8 mouse cellular contexts compared by ENCODE assay signal in the genomic region with DNA sequence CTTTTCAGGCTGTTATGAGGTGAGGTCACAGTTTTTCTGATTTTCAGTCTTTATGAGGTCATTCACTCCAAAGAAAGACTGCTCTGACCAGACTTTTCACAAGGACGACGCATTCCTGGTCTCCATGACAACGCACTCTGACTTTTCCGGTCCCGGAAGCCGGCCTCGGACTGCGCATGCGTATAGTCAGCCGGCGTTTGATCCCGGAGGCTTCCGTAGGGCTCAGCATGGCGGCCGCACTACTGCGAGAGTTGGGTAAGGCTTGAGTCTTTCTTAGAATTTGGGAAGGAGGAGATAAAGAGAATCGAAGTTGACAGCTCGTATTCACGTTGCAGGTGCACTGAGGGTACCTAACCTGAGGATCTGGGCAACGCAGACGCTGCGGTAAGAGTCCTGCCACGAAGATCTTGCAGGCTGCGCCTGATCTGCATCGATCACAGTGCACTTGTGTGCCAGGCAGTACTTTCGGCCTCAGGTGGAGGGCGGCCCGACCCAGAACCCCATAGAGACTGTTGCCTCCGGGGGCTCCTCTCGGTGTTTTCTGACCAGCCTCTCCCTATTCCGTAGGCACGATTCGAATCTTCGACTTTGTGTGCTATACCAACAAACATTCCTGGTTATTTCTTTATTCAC. TPM values are rescaled to one million over a fixed set of nuclear protein-coding genes. Genes with fewer than 3 reads are reported as not detected.
DNase-seq lines count a peak whose midpoint lies in the region; ATAC-seq lines count a peak whose summit lies in the region.

A gene (plus strand): TSS at position 203 of the 633 bp plus-strand sequence.

- peak; percentile 96 to 99 for DNase-seq in adrenal gland, adult (ENCODE audit: inconsistent age in 2 of 2, low spot score in 1 of 2)
- peak; percentile 99 for DNase-seq in embryo, embryonic 10.5 days (ENCODE audit: low spot score)
- peak; percentile 95 for DNase-seq in gastrocnemius, postnatal 14 days
- DNase-seq in left cerebral cortex, postnatal 10 days (ENCODE audit: extremely low spot score in 1 of 2, low spot score in 2 of 2) = peak; percentile 96 to 98
- peak; percentile 94 for DNase-seq in right cerebral cortex, postnatal 25 days
- DNase-seq in urinary bladder, postnatal 4 days (ENCODE audit: low spot score in 2 of 2) = peak; percentile 90 to 98

- intact Hi-C loops in gastrocnemius, postnatal 14 days (cut with DNase I; ENCODE audit: low total_unique reads) = no loop called here
- intact Hi-C loops in left cerebral cortex, postnatal 10 days (cut with DNase I) = no loop called here

- ATAC-seq in inflammation-experienced regulatory T-cells, adult 6 months = peak; percentile 68
- peak; percentile 77 for ATAC-seq in megakaryocyte-erythroid progenitor cell, adult 5-6 weeks (replicated peaks; ENCODE audit: low FRiP score, low TSS enrichment, poor library complexity, severe bottlenecking)

RNA-seq across cellular contexts. Expression of the gene that starts here (rescaled TPM):
- total RNA-seq in gastrocnemius, postnatal 14 days (2021) = 10 to 100 TPM; 39.7 to 43.8 TPM
- 10 to 100 TPM; 58.3 to 73.6 (median 64.8) TPM for polyA plus RNA-seq in inflammation-experienced regulatory T-cells, adult 6 months (2017; shearing (Covaris generic))
- 10 to 100 TPM; 31.0 to 38.0 TPM for total RNA-seq in left cerebral cortex, postnatal 10 days (2021)
- 75.6 and 84.9 TPM in 2 replicates for total RNA-seq in megakaryocyte-erythroid progenitor cell, adult 5-6 weeks (2014; fragmentation: Nextera tagmentation)
- total RNA-seq in megakaryocyte-erythroid progenitor cell, adult 5-6 weeks (2017) = 49.6 and 76.6 TPM in 2 replicates

Comparison
In these comparisons a context has a peak if more than half of its experiments do, and no peak if none do; other contexts are left out.
1. Peak in every context shown above with its lines: DNase-seq and ATAC-seq.